In genomic region chr6:35191198-35191597, GRCm38 (mm10) we compare ENCODE assay signal across 19 mouse cellular contexts. TPM values are rescaled to one million over a fixed set of nuclear protein-coding genes. Genes with fewer than 3 reads are reported as not detected.
DNase-seq lines count a peak whose midpoint lies in the region; ATAC-seq and TF ChIP-seq lines count a peak whose summit lies in the region.
"Had no signal": no experiment of that assay in that cellular context is flagged by ENCODE, and none has a peak within 500 bp of the region (broad histone marks: within the 10 kb centered on the region; RNA-seq: fewer than 3 reads in every experiment).

No protein-coding gene starts in this region.

- 0 out of 2 replicates have a peak, but pooled peaks have one; percentile 1 for TF ChIP-seq CTCF in spleen, adult 2 months (IDR thresholded peaks at IDR 0.05; ENCODE audit: extremely low read depth, insufficient read depth, insufficient read length, insufficient replicate concordance)

- ATAC-seq in hematopoietic stem cell, adult 5-6 weeks (replicated peaks in 1 of 2; ENCODE audit: insufficient read depth in 1 of 2, low FRiP score in 2 of 2, low TSS enrichment in 1 of 2, low read depth in 1 of 2, poor library complexity in 2 of 2, severe bottlenecking in 2 of 2), result 0 out of 4 replicates have a peak, but pooled peaks have one; percentile 17 to 21
- ATAC-seq in hindbrain, embryonic 16.5 days, result no peak
- ATAC-seq: forebrain, embryonic 14.5 days; intestine, postnatal 0 days had no signal

- no peak for TF ChIP-seq POLR2A in spleen, adult 2 months (IDR thresholded peaks at IDR 0.05; ENCODE audit: low read depth, low read length)

- H3K27ac ChIP-seq in spleen, adult 2 months (ENCODE audit: insufficient read depth, low read length), result no peak overlapping the region
- H3K27ac ChIP-seq in hindbrain, embryonic 16.5 days (ENCODE audit: low read depth, low read length), result no peak overlapping the region
- H3K27ac ChIP-seq: embryonic facial prominence, embryonic 12.5 days; hindbrain, embryonic 14.5 days; limb, embryonic 13.5 days; liver, embryonic 15.5 days; midbrain, embryonic 12.5 days had no signal

- DNase-seq in spleen, adult 2 months (ENCODE audit: low read depth in 1 of 2, low spot score in 2 of 2), result peak in 1 of 2 experiments; percentile 15
- no peak for DNase-seq in spleen, adult 12 weeks (ENCODE audit: low spot score)
- peak; percentile 46 to 53 for DNase-seq in thymus, adult 18-20 months
- peak; percentile 79 for DNase-seq in thymus, postnatal 4 days
- DNase-seq in cerebellum, postnatal 36 days, result no peak
- DNase-seq in gastrocnemius, adult 18-20 months (ENCODE audit: low spot score), result no peak
- DNase-seq: cerebellum, adult 9-10 months; heart, postnatal 10 days had no signal

- H3K4me2 ChIP-seq in hindbrain, embryonic 16.5 days (ENCODE audit: low read length), result no peak overlapping the region
- H3K4me2 ChIP-seq: embryonic facial prominence, embryonic 12.5 days; heart, embryonic 11.5 days; hindbrain, embryonic 14.5 days; limb, embryonic 13.5 days; liver, embryonic 15.5 days; midbrain, embryonic 12.5 days had no signal

- no peaks in the 10 kb centered on the region for H3K9me3 ChIP-seq in hindbrain, embryonic 16.5 days (ENCODE audit: control insufficient read depth, low read length)
- H3K9me3 ChIP-seq: embryonic facial prominence, embryonic 12.5 days; limb, embryonic 13.5 days; liver, embryonic 15.5 days; midbrain, embryonic 12.5 days had no signal

- peaks cover 32% of the 10 kb centered on the region for H3K36me3 ChIP-seq in spleen, adult 2 months (ENCODE audit: control insufficient read depth, insufficient read depth, low read length)
- peaks cover 44% of the 10 kb centered on the region for H3K36me3 ChIP-seq in hindbrain, embryonic 16.5 days (ENCODE audit: control insufficient read depth, insufficient read depth, low read length)

- no peak overlapping the region for H3K9ac ChIP-seq in hindbrain, embryonic 16.5 days (ENCODE audit: low read depth, low read length)
- H3K9ac ChIP-seq: embryonic facial prominence, embryonic 12.5 days; hindbrain, embryonic 14.5 days; limb, embryonic 13.5 days; liver, embryonic 15.5 days; midbrain, embryonic 12.5 days had no signal

- no peak overlapping the region for H3K4me3 ChIP-seq in spleen, adult 2 months (ENCODE audit: extremely low read depth, insufficient read depth, insufficient read length)
- H3K4me3 ChIP-seq in hindbrain, embryonic 16.5 days (ENCODE audit: low read length), result no peak overlapping the region
- H3K4me3 ChIP-seq: embryonic facial prominence, embryonic 12.5 days; erythroblast, embryonic 14.5 days; limb, embryonic 13.5 days; liver, embryonic 15.5 days; midbrain, embryonic 12.5 days had no signal

- no peaks in the 10 kb centered on the region for H3K4me1 ChIP-seq in spleen, adult 2 months (ENCODE audit: control insufficient read depth, insufficient read depth, insufficient read length)
- no peaks in the 10 kb centered on the region for H3K4me1 ChIP-seq in hindbrain, embryonic 16.5 days (ENCODE audit: control insufficient read depth, insufficient read depth, low read depth, low read length)
- H3K4me1 ChIP-seq: embryonic facial prominence, embryonic 12.5 days; limb, embryonic 13.5 days; liver, embryonic 15.5 days; midbrain, embryonic 12.5 days had no signal

- H3K27me3 ChIP-seq in spleen, adult 2 months (ENCODE audit: control insufficient read depth, insufficient read depth, low read length), result no peaks in the 10 kb centered on the region
- no peaks in the 10 kb centered on the region for H3K27me3 ChIP-seq in hindbrain, embryonic 16.5 days (replicated peaks; ENCODE audit: control insufficient read depth, insufficient read depth, low read length)
- H3K27me3 ChIP-seq: embryonic facial prominence, embryonic 12.5 days; limb, embryonic 13.5 days; liver, embryonic 15.5 days; midbrain, embryonic 12.5 days had no signal

- WGBS in spleen, adult 2 months, result 46% methylated on average over 8 of the region's 8 CpGs
- WGBS in hindbrain, embryonic 16.5 days, result 90% methylated on average over 8 of the region's 8 CpGs

RNA-seq across cellular contexts. Expression of gene Nup205, which starts 14.0 kb away (rescaled TPM):
- polyA plus RNA-seq in spleen, adult 2 months (2012; rRNA removed), result 11.8 and 13.2 TPM in 2 replicates
- total RNA-seq in hematopoietic stem cell, adult 5-6 weeks (2017), result 65.5 and 75.0 TPM in 2 replicates
- polyA plus RNA-seq in hindbrain, embryonic 16.5 days (2015; fragmentation: Nextera tagmentation; extraction: Ambion mirVana), result 17.0 and 21.7 TPM in 2 replicates
- 10 to 100 TPM; 10.2 to 12.3 TPM for total RNA-seq in gastrocnemius, adult 18-20 months (2021)

RNA-seq across cellular contexts. Expression of gene Cnot4, which starts 57.7 kb away (rescaled TPM):
- polyA plus RNA-seq in spleen, adult 2 months (2012; rRNA removed), result 7.8 and 8.0 TPM in 2 replicates
- 31.8 and 38.9 TPM in 2 replicates for total RNA-seq in hematopoietic stem cell, adult 5-6 weeks (2017)
- 30.7 and 33.1 TPM in 2 replicates for polyA plus RNA-seq in hindbrain, embryonic 16.5 days (2015; fragmentation: Nextera tagmentation; extraction: Ambion mirVana)
- 10 to 100 TPM; 26.7 to 29.4 TPM for total RNA-seq in gastrocnemius, adult 18-20 months (2021)

Comparison
In these comparisons a context has a peak if more than half of its experiments do, and no peak if none do; other contexts are left out.
1. DNase-seq: peak in thymus, adult 18-20 months (2 of 2) and thymus, postnatal 4 days (single experiment); none in spleen, adult 12 weeks (single experiment), cerebellum, postnatal 36 days (0 of 2) and gastrocnemius, adult 18-20 months (single experiment).